Mouse (Mus musculus) liver, postnatal 0 days (tissue): ENCODE data around the gene Lemd1. TPM values are rescaled to one million over a fixed set of nuclear protein-coding genes. Genes with fewer than 3 reads are reported as not detected.

Experiments used
- ATAC-seq: fragments of 200-750 bp; cut with Nextera tagmentation; 2 replicates; pipeline ENCODE4 v1.8.0; 2017; ENCODE audit warnings: mild to moderate bottlenecking, moderate library complexity
- DNase-seq: peaks from one replicate; pipeline ENCODE4 v3.0.0-alpha.2; 2016
- H3K27ac ChIP-seq: fragments of 300-500 bp; sonication (generic); 2 replicates; pipeline ENCODE4 v1.5.1; 2014; ENCODE audit warnings: antibody characterized with exemption, moderate library complexity, mild to moderate bottlenecking, low read depth
- H3K27me3 ChIP-seq: fragments of 300-500 bp; sonication (generic); 2 replicates; pipeline ENCODE4 v1.6.1; 2014; ENCODE audit warnings: low read length, control low read depth, mixed read lengths; ENCODE audit not compliant: insufficient read depth
- H3K36me3 ChIP-seq: fragments of 300-500 bp; sonication (generic); replicated peaks from 2 replicates; pipeline ENCODE4 v1.6.1; 2014; ENCODE audit warnings: mild to moderate bottlenecking, control low read depth, low read length, moderate library complexity, mixed read lengths; ENCODE audit not compliant: insufficient read depth
- H3K4me1 ChIP-seq: fragments of 300-500 bp; sonication (generic); 2 replicates; pipeline ENCODE4 v1.6.1; 2014; ENCODE audit warnings: antibody characterized with exemption, mild to moderate bottlenecking, control low read depth; ENCODE audit not compliant: insufficient read depth
- H3K4me2 ChIP-seq: fragments of 300-500 bp; sonication (generic); 2 replicates; pipeline ENCODE4 v1.6.1; 2014; ENCODE audit warnings: low read depth, mild to moderate bottlenecking, low read length, moderate library complexity, mixed read lengths
- H3K4me3 ChIP-seq: fragments of 300-500 bp; sonication (generic); 2 replicates; pipeline ENCODE4 v1.5.1; 2014; ENCODE audit warnings: low read depth, low read length
- H3K9ac ChIP-seq: fragments of 300-500 bp; sonication (generic); replicated peaks from 2 replicates; pipeline ENCODE4 v1.6.1; 2014; ENCODE audit warnings: mild to moderate bottlenecking, moderate library complexity
- H3K9me3 ChIP-seq: fragments of 300-500 bp; sonication (generic); 2 replicates; pipeline ENCODE4 v1.6.1; 2016; ENCODE audit warnings: mild to moderate bottlenecking, control low read depth, low read length, mixed read lengths
- CTCF ChIP-seq: sonication (generic); IDR thresholded peaks from 2 replicates; pipeline ENCODE4 v1.5.1; 2016; ENCODE audit warnings: antibody characterized with exemption, low read depth
- EP300 ChIP-seq: IDR thresholded peaks from 2 replicates; pipeline ENCODE4 v1.6.1; 2016; ENCODE audit warnings: antibody characterized with exemption, low read depth, mild to moderate bottlenecking
- WGBS: fragments of 180-500 bp; shearing (Covaris S2); extraction: QIAGEN DNeasy Blood & Tissue Kit; methylation state at CpG from one replicate; pipeline ENCODE4 v1.1.7; 2014; ENCODE audit not compliant: insufficient replicate concordance; 5-methylcytosine and 5-hydroxymethylcytosine counted together
- polyA plus RNA-seq: library from polyadenylated mRNA; unstranded; fragments of >200 nt; fragmentation: Nextera tagmentation; extraction: Ambion mirVana; gene quantifications from 2 replicates; pipeline ENCODE4 v1.2.1, GENCODE M21; 2015

Gene Lemd1
- polyA plus RNA-seq, 1 experiment from 2014 or later: not detected

- no peak overlapping the region for H3K9ac ChIP-seq
- H3K27ac ChIP-seq: no peak overlapping the region
- H3K4me3 ChIP-seq: no peak overlapping the region
- peaks cover 2% of the 10 kb centered on the region; the same call in 1 of the 2 replicates for H3K4me1 ChIP-seq
- no peak for TF ChIP-seq CTCF
- no peak for TF ChIP-seq EP300
- ATAC-seq: no peak
- H3K9me3 ChIP-seq: no peaks in the 10 kb centered on the region
- DNase-seq: no peak
- H3K36me3 ChIP-seq: no peaks in the 10 kb centered on the region
- no peak overlapping the region for H3K4me2 ChIP-seq
- WGBS: 71% methylated on average over 4 of the region's 4 CpGs
- peaks cover 6% of the 10 kb centered on the region; the same call in 1 of the 2 replicates for H3K27me3 ChIP-seq
These were observed 100.5 kb downstream of the Lemd1 start for GRCm38 (mm10) chr1:132291706-132292105.

- no peak overlapping the region for H3K27ac ChIP-seq
- TF ChIP-seq CTCF: peak; percentile 37
- no peak for TF ChIP-seq EP300
- WGBS: 41% methylated on average over 21 of the region's 21 CpGs
- H3K27me3 ChIP-seq: 0 out of 2 replicates have a peak, but pooled peaks cover 11% of the 10 kb centered on the region
- H3K9me3 ChIP-seq: no peaks in the 10 kb centered on the region
- no peak overlapping the region for H3K4me3 ChIP-seq
- peaks cover 2% of the 10 kb centered on the region; the same call in 1 of the 2 replicates for H3K4me1 ChIP-seq
- no peak for ATAC-seq
- H3K36me3 ChIP-seq: no peaks in the 10 kb centered on the region
- no peak overlapping the region for H3K4me2 ChIP-seq
- H3K9ac ChIP-seq: no peak overlapping the region
- DNase-seq: no peak
These were observed 101.3 kb downstream of the Lemd1 start for GRCm38 (mm10) chr1:132292318-132293129.

- H3K9ac ChIP-seq: no peak overlapping the region
- DNase-seq: no peak
- H3K4me1 ChIP-seq: peaks cover 7% of the 10 kb centered on the region
- H3K36me3 ChIP-seq: no peaks in the 10 kb centered on the region
- ATAC-seq: no peak
- TF ChIP-seq CTCF (no peak), EP300 (no peak)
- H3K9me3 ChIP-seq: no peaks in the 10 kb centered on the region
- no peak overlapping the region for H3K4me2 ChIP-seq
- H3K27me3 ChIP-seq: peaks cover 37% of the 10 kb centered on the region
- no peak overlapping the region for H3K4me3 ChIP-seq
- no peak overlapping the region for H3K27ac ChIP-seq
- WGBS: 80% methylated on average over 7 of the region's 7 CpGs
These were observed 104.3 kb downstream of the Lemd1 start for GRCm38 (mm10) chr1:132295506-132295905.

GRCm38 (mm10) chr1:132296051-132296450, 104.8 kb downstream of the Lemd1 start:
- 70% methylated on average over 3 of the region's 3 CpGs for WGBS
- Histone ChIP-seq H3K9me3 (no peaks in the 10 kb centered on the region), H3K4me3 (no peak overlapping the region), H3K27me3 (peaks cover 39% of the 10 kb centered on the region), H3K36me3 (no peaks in the 10 kb centered on the region), H3K4me1 (peaks cover 7% of the 10 kb centered on the region), H3K9ac (no peak overlapping the region), H3K27ac (no peak overlapping the region), H3K4me2 (no peak overlapping the region)
- TF ChIP-seq EP300 (no peak), CTCF (no peak)
- ATAC-seq (no peak), DNase-seq (no peak)

GRCm38 (mm10) chr1:132298425-132298800, 107.2 kb downstream of the Lemd1 start, which contains the start of gene Klhdc8a:
TSS of gene Klhdc8a (plus strand) at chr1:132298626.
- Histone ChIP-seq H3K36me3 (no peaks in the 10 kb centered on the region), H3K27ac (peak within 1 kb of the TSS; percentile 44; the same call in 1 of the 2 replicates), H3K4me2 (peak within 1 kb of the TSS; percentile 78), H3K9ac (peak within 1 kb of the TSS; percentile 61), H3K4me1 (peaks cover 5% of the 10 kb centered on the region), H3K9me3 (no peaks in the 10 kb centered on the region), H3K27me3 (peaks cover 43% of the 10 kb centered on the region), H3K4me3 (peak within 1 kb of the TSS; percentile 58)
- DNase-seq (peak; percentile 76), ATAC-seq (peak; percentile 87)
- TF ChIP-seq EP300 (no peak), CTCF (no peak)
- WGBS: 2% methylated on average over 28 of the region's 28 CpGs

GRCm38 (mm10) chr1:132298801-132299464, 107.7 kb downstream of the Lemd1 start:
- Histone ChIP-seq H3K27me3 (peaks cover 43% of the 10 kb centered on the region), H3K9ac (peak overlapping the region; percentile 61), H3K9me3 (no peaks in the 10 kb centered on the region), H3K4me1 (peaks cover 5% of the 10 kb centered on the region), H3K4me2 (peak overlapping the region; percentile 78), H3K36me3 (no peaks in the 10 kb centered on the region), H3K27ac (peak overlapping the region; percentile 44; the same call in 1 of the 2 replicates), H3K4me3 (peak overlapping the region; percentile 58)
- ATAC-seq: peak; percentile 57
- DNase-seq: peak; percentile 43
- no peak for TF ChIP-seq EP300
- TF ChIP-seq CTCF: no peak
- WGBS: 2% methylated on average over 56 of the region's 71 CpGs
